Mouse (Mus musculus) kidney, adult 2 months (tissue): ENCODE measurements around the gene Psen2. TPM values are rescaled to one million over a fixed set of nuclear protein-coding genes. Genes with fewer than 3 reads are reported as not detected.

Experiments
- DNase-seq: peaks from one replicate; pipeline ENCODE4 v3.0.0; 2021
- H3K27ac ChIP-seq: fragments of 200-500 bp; 2 replicates; pipeline ENCODE4 v1.5.1; 2012; ENCODE audit warnings: low read depth, low read length, control low read depth, inconsistent platforms; ENCODE audit not compliant: insufficient read depth
- H3K27me3 ChIP-seq: fragments of 200-500 bp; replicated peaks from 2 replicates; pipeline ENCODE4 v1.6.1; 2012; ENCODE audit warnings: mild to moderate bottlenecking, moderate library complexity, low read length, inconsistent platforms; ENCODE audit not compliant: control insufficient read depth, insufficient read depth
- H3K36me3 ChIP-seq: fragments of 200-500 bp; 2 replicates; pipeline ENCODE4 v1.6.1; 2012; ENCODE audit warnings: mild to moderate bottlenecking, moderate library complexity, low read length, inconsistent platforms; ENCODE audit not compliant: control insufficient read depth, insufficient read depth
- H3K4me1 ChIP-seq: fragments of 200-500 bp; 2 replicates; pipeline ENCODE4 v1.6.1; 2011; ENCODE audit warnings: low read length; ENCODE audit not compliant: control insufficient read depth, insufficient read depth
- H3K4me3 ChIP-seq: fragments of 200-500 bp; 2 replicates; pipeline ENCODE4 v1.5.1; 2011; ENCODE audit warnings: mild to moderate bottlenecking, low read depth, low read length, control low read depth; ENCODE audit not compliant: insufficient read depth
- CTCF ChIP-seq: fragments of 200-500 bp; conservative IDR thresholded peaks from 2 replicates; pipeline ENCODE4 v1.5.1; 2011; ENCODE audit warnings: low read depth, mild to moderate bottlenecking, control low read depth, low read length, moderate library complexity, mixed read lengths; ENCODE audit not compliant: insufficient read depth, insufficient read length
- POLR2A ChIP-seq: fragments of 200-500 bp; IDR thresholded peaks from one replicate; pipeline ENCODE4 v1.6.1; 2011; ENCODE audit warnings: low read depth, low read length, control low read depth
- WGBS: fragments of 180-500 bp; shearing (Covaris S2); methylation state at CpG from one replicate; pipeline ENCODE4 v1.1.7; 2018; 5-methylcytosine and 5-hydroxymethylcytosine counted together
- polyA plus RNA-seq: library from polyadenylated mRNA; depleted of rRNA; stranded (reverse); fragments of >200 nt; gene quantifications from 2 replicates; pipeline ENCODE4 v1.2.3, GENCODE M21; 2012; rRNA removed

Gene Psen2
- polyA plus RNA-seq, 1 experiment, result 41.3 TPM

- 52% methylated on average over 3 of the region's 3 CpGs for WGBS
- Histone ChIP-seq H3K4me3 (no peak overlapping the region), H3K4me1 (peaks cover 64% of the 10 kb centered on the region), H3K27me3 (no peaks in the 10 kb centered on the region), H3K36me3 (no peaks in the 10 kb centered on the region), H3K27ac (0 out of 2 replicates have a peak overlapping the region, but pooled peaks have one; percentile 25)
- peak; percentile 65 for DNase-seq
- TF ChIP-seq CTCF, result no peak
- TF ChIP-seq POLR2A, result no peak
Measured at GRCm38 (mm10) chr1:180182731-180183130, 80.5 kb downstream of the Psen2 start.

- H3K36me3 ChIP-seq, result no peaks in the 10 kb centered on the region
- H3K27me3 ChIP-seq, result no peaks in the 10 kb centered on the region
- peaks cover 67% of the 10 kb centered on the region for H3K4me1 ChIP-seq
- no peak for DNase-seq
- H3K27ac ChIP-seq, result no peak overlapping the region
- 90% methylated on average over 9 of the region's 9 CpGs for WGBS
- TF ChIP-seq POLR2A, result no peak
- TF ChIP-seq CTCF, result no peak
- no peak overlapping the region for H3K4me3 ChIP-seq
Measured at GRCm38 (mm10) chr1:180181966-180182319, 81.3 kb downstream of the Psen2 start.

GRCm38 (mm10) chr1:180181304-180181965 is 81.8 kb downstream of the Psen2 start:
- no peak overlapping the region for H3K4me3 ChIP-seq
- no peak overlapping the region for H3K27ac ChIP-seq
- no peaks in the 10 kb centered on the region for H3K27me3 ChIP-seq
- no peaks in the 10 kb centered on the region for H3K36me3 ChIP-seq
- peaks cover 70% of the 10 kb centered on the region for H3K4me1 ChIP-seq
- peak; percentile 79 for DNase-seq
- WGBS, result 67% methylated on average over 7 of the region's 7 CpGs
- TF ChIP-seq CTCF, result no peak
- TF ChIP-seq POLR2A, result no peak

GRCm38 (mm10) chr1:180179840-180180239 is 83.4 kb downstream of the Psen2 start:
- Histone ChIP-seq H3K4me1 (peaks cover 76% of the 10 kb centered on the region), H3K27me3 (no peaks in the 10 kb centered on the region), H3K4me3 (no peak overlapping the region), H3K36me3 (no peaks in the 10 kb centered on the region), H3K27ac (peak overlapping the region; percentile 14; the same call in 1 of the 2 replicates)
- 29% methylated on average over 2 of the region's 2 CpGs for WGBS
- no peak for DNase-seq
- TF ChIP-seq CTCF, result no peak
- TF ChIP-seq POLR2A, result no peak

GRCm38 (mm10) chr1:180179100-180179499 is 84.1 kb downstream of the Psen2 start:
- no peaks in the 10 kb centered on the region for H3K27me3 ChIP-seq
- H3K4me1 ChIP-seq, result peaks cover 74% of the 10 kb centered on the region
- peak; percentile 55 for DNase-seq
- 68% methylated on average over 4 of the region's 4 CpGs for WGBS
- H3K4me3 ChIP-seq, result no peak overlapping the region
- no peak overlapping the region for H3K27ac ChIP-seq
- H3K36me3 ChIP-seq, result no peaks in the 10 kb centered on the region
- TF ChIP-seq CTCF (no peak), POLR2A (no peak)

GRCm38 (mm10) chr1:180178340-180178739 is 84.9 kb downstream of the Psen2 start:
- Histone ChIP-seq H3K4me3 (no peak overlapping the region), H3K27me3 (no peaks in the 10 kb centered on the region), H3K4me1 (peaks cover 69% of the 10 kb centered on the region), H3K27ac (no peak overlapping the region; the same call in 1 of the 2 replicates), H3K36me3 (0 out of 2 replicates have a peak, but pooled peaks cover 1% of the 10 kb centered on the region)
- TF ChIP-seq POLR2A, result no peak
- no peak for TF ChIP-seq CTCF
- 55% methylated on average over 9 of the region's 9 CpGs for WGBS
- no peak for DNase-seq

Other genes starting within 250 kb of the Psen2 start
- gene Coq8a, start 63.8 kb downstream of the Psen2 start, polyA plus RNA-seq, result 157 and 179 TPM in 2 replicates
- gene Itpkb, start 67.0 kb upstream of the Psen2 start, polyA plus RNA-seq, result 14.1 and 14.9 TPM in 2 replicates
- gene Stum, start 220.1 kb upstream of the Psen2 start, polyA plus RNA-seq, result 0.69 and 1.1 TPM in 2 replicates